Mouse (Mus musculus) brain, embryonic 14.5 days (tissue): ENCODE measurements at regions not wholly inside any gene's neighbourhood (a gene's known extent, or its start where the extent isn't known, plus 50 kb on each side); places are given as distances from the start of the nearest gene placed in this dataset.

ENCODE experiments used
- DNase-seq: peaks from one replicate; pipeline ENCODE4 v3.0.0-alpha.2; 2011; ENCODE audit warnings: low read depth
- CTCF ChIP-seq: fragments of 200-500 bp; IDR thresholded peaks from 2 replicates; pipeline ENCODE4 v1.5.1; 2012; ENCODE audit warnings: inconsistent platforms, mild to moderate bottlenecking, moderate library complexity, borderline replicate concordance; ENCODE audit not compliant: insufficient read depth, insufficient read length; ENCODE audit errors: extremely low read depth
- POLR2A ChIP-seq: fragments of 200-500 bp; IDR thresholded peaks from 2 replicates; pipeline ENCODE4 v1.6.1; 2012; ENCODE audit warnings: mild to moderate bottlenecking, inconsistent platforms, borderline replicate concordance; ENCODE audit not compliant: poor library complexity, insufficient read depth, insufficient read length, severe bottlenecking; ENCODE audit errors: extremely low read depth

DNA sequence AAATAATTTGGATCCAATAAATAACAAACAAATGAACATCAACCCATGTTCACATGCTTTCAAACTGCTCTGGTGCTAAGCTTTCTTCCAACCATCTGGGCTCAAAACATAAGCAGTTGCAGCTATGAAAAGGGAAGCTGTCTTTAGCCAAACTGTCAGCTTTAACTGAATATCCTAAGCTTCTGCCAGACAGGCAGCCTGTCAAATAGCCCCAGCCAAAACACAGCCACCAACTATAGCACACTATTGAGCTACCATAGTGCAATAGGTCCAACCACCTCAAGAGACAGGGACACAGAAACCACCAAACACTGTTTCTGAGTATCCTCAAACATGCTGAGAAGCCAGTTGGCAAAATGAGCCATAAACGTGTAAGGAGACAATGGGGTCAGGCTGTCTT is 64.9 kb downstream of the Mucl2 start:
- TF ChIP-seq CTCF (no peak), POLR2A (no peak)
- peak; percentile 9 for DNase-seq
